8 mouse cellular contexts compared by ENCODE assay signal in the genomic region with DNA sequence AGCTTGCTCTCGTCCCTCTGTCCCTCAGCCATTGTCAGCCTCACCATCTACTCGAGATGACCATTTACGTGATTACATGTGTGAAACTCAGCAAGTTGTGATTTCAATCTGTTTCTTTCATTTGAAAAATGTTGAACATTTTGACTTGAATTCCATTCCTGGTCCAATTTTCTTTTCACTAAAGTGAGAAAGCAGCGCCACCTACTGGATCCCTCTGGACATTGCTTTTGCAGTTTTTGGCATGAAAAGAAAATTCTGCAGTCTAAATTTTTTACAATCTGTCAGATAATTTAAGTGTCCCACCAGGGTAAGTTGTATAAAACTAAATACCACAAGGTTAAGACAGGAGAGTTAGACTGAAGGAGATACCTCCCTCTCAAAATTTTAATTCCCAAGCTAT.
DNase-seq lines count a peak whose midpoint lies in the region; ATAC-seq and TF ChIP-seq lines count a peak whose summit lies in the region.

No protein-coding gene starts in this region.

- intact Hi-C loops in left cerebral cortex, postnatal 25 days (cut with DNase I): loop anchor here (2.0 to 5.0 kb wide), 4 partner anchors 117 to 337 kb away; partner anchors contain the start of gene Wnt11

- WGBS in intestine, embryonic 14.5 days: 31% methylated on average over 4 of the region's 4 CpGs
- WGBS in intestine, embryonic 15.5 days: 30% methylated on average over 4 of the region's 4 CpGs

- no peak overlapping the region for H3K27ac ChIP-seq in intestine, embryonic 14.5 days (ENCODE audit: low read depth)
- H3K27ac ChIP-seq in intestine, embryonic 15.5 days: no peak overlapping the region
- H3K27ac ChIP-seq in ES-E14 (ENCODE audit: insufficient read depth, low read depth, low read length, poor library complexity, severe bottlenecking): no peak overlapping the region

- H3K36me3 ChIP-seq in intestine, embryonic 14.5 days (ENCODE audit: control insufficient read depth, insufficient read depth, low read length): 0 out of 2 replicates have a peak, but pooled peaks cover 5% of the 10 kb centered on the region
- H3K36me3 ChIP-seq in intestine, embryonic 15.5 days: no peaks in the 10 kb centered on the region
- no peaks in the 10 kb centered on the region; the same call in 1 of the 2 replicates for H3K36me3 ChIP-seq in ES-E14 (ENCODE audit: control insufficient read depth, insufficient read depth, low read length, poor library complexity, severe bottlenecking)

- H3K4me2 ChIP-seq in intestine, embryonic 14.5 days (ENCODE audit: low read length): no peak overlapping the region
- H3K4me2 ChIP-seq in intestine, embryonic 15.5 days (replicated peaks): no peak overlapping the region

- H3K4me3 ChIP-seq in intestine, embryonic 14.5 days (ENCODE audit: low read depth, low read length): no peak overlapping the region
- H3K4me3 ChIP-seq in intestine, embryonic 15.5 days (replicated peaks): no peak overlapping the region
- no peak overlapping the region for H3K4me3 ChIP-seq in ES-E14 (ENCODE audit: insufficient read depth in 1 of 2, low read depth in 1 of 2, low read length in 2 of 2, poor library complexity in 1 of 2, severe bottlenecking in 1 of 2)

- no peaks in the 10 kb centered on the region for H3K9me3 ChIP-seq in intestine, embryonic 14.5 days (ENCODE audit: control insufficient read depth, low read length)
- H3K9me3 ChIP-seq in intestine, embryonic 15.5 days: no peaks in the 10 kb centered on the region
- no peaks in the 10 kb centered on the region for H3K9me3 ChIP-seq in ES-E14 (ENCODE audit: control insufficient read depth, insufficient read depth, low read depth, low read length)

- in situ Hi-C loops in ES-E14 (cut with MboI; ENCODE audit: low sequenced_read_pairs in 2 of 2, unreplicated experiment in 2 of 2): no loop called here

- ATAC-seq in intestine, embryonic 14.5 days (replicated peaks; ENCODE audit: low FRiP score, low TSS enrichment, low read depth): no peak
- ATAC-seq in intestine, embryonic 15.5 days: no peak
- no peak for ATAC-seq in erythroblast, adult 5-6 weeks (replicated peaks; ENCODE audit: low FRiP score, poor library complexity, severe bottlenecking)

- peak; percentile 87 for DNase-seq in intestine, embryonic 14.5 days (ENCODE audit: low spot score)
- peak; percentile 33 for DNase-seq in ES-E14 (ENCODE audit: low read depth, low spot score)
- DNase-seq in brain, adult 2 months (ENCODE audit: low read depth, low spot score): peak; percentile 79
- peak; percentile 68 for DNase-seq in forelimb bud, embryonic 11.5 days (ENCODE audit: low read depth, low spot score)
- peak; percentile 67 to 69 for DNase-seq in left cerebral cortex, postnatal 25 days (ENCODE audit: low spot score in 2 of 2)
- DNase-seq in right cerebral cortex, adult 18-20 months: peak; percentile 54

- H3K9ac ChIP-seq in intestine, embryonic 14.5 days (ENCODE audit: low read length): no peak overlapping the region
- H3K9ac ChIP-seq in intestine, embryonic 15.5 days: no peak overlapping the region
- no peak overlapping the region for H3K9ac ChIP-seq in ES-E14 (ENCODE audit: insufficient read depth, low read depth, low read length, poor library complexity, severe bottlenecking)

- H3K4me1 ChIP-seq in intestine, embryonic 14.5 days (replicated peaks; ENCODE audit: control insufficient read depth, insufficient read depth, low read length): peaks cover 21% of the 10 kb centered on the region
- peaks cover 24% of the 10 kb centered on the region for H3K4me1 ChIP-seq in intestine, embryonic 15.5 days (replicated peaks)
- peaks cover 0 to 7% of the 10 kb centered on the region in 2 experiments; a peak in 1 of 4 replicates for H3K4me1 ChIP-seq in ES-E14 (ENCODE audit: control insufficient read depth in 2 of 2, insufficient read depth in 2 of 2, low read length in 2 of 2, poor library complexity in 1 of 2)

- H3K27me3 ChIP-seq in intestine, embryonic 14.5 days (replicated peaks; ENCODE audit: control insufficient read depth, insufficient read depth, low read length): no peaks in the 10 kb centered on the region
- no peaks in the 10 kb centered on the region for H3K27me3 ChIP-seq in intestine, embryonic 15.5 days (replicated peaks)

TF ChIP-seq in ES-E14, 5 proteins besides CTCF, POLR2A, EP300 and RAD21:
- TF ChIP-seq ZNF384 (IDR thresholded peaks at IDR 0.05; ENCODE audit: low read depth, low read length): no peak

Comparison
In these comparisons a context has a peak if more than half of its experiments do, and no peak if none do; other contexts are left out.
1. DNase-seq: peak in every context shown above with its lines; median percentile 87 in intestine, embryonic 14.5 days; 79 in brain, adult 2 months; 68 in forelimb bud, embryonic 11.5 days; 68 in left cerebral cortex, postnatal 25 days; 54 in right cerebral cortex, adult 18-20 months; 33 in ES-E14.